Mouse (Mus musculus): ENCODE data around the gene Exoc4. TPM values are rescaled to one million over a fixed set of nuclear protein-coding genes. Genes with fewer than 3 reads are reported as not detected.

Exoc4 gene
- total and polyA plus RNA-seq, 3 experiments, result 31.2 to 46.4 (median 41.9) TPM

GRCm38 (mm10) chr6:33453810-33454209 is 204.9 kb downstream of the Exoc4 start:
- DNase-seq (ENCODE audit: extremely low read depth), result no peak
- no peak overlapping the region for H3K9ac ChIP-seq (ENCODE audit: insufficient read depth, low read depth)
- H3K4me1 ChIP-seq (ENCODE audit: control insufficient read depth in 1 of 2, insufficient read depth in 2 of 2), result peaks cover 0 to 3% of the 10 kb centered on the region in 2 experiments; a peak in 1 of 4 replicates
- in situ Hi-C loops (cut with MboI; ENCODE audit: low pct_ligation_motif_present, low pct_unique_long_range_greater_than_20kb, low sequenced_read_pairs) (no loop called here), dilution Hi-C loops (cut with MboI; ENCODE audit: extremely low pct_ligation_motif_present, extremely low pct_unique_long_range_greater_than_20kb, low sequenced_read_pairs) (no loop called here)
- no peaks in the 10 kb centered on the region for H3K79me2 ChIP-seq (replicated peaks; ENCODE audit: control insufficient read depth, extremely low read depth, insufficient read depth, poor library complexity, severe bottlenecking)
- no peaks in the 10 kb centered on the region for H3K27me3 ChIP-seq (replicated peaks)
- TF ChIP-seq KAT2A (IDR thresholded peaks at IDR 0.05; ENCODE audit: insufficient replicate concordance, low read length) (no peak), PAX5 (IDR thresholded peaks at IDR 0.05; ENCODE audit: low read length) (no peak), HCFC1 (IDR thresholded peaks at IDR 0.05; ENCODE audit: low read depth, low read length) (no peak), IRF4 (IDR thresholded peaks at IDR 0.05; ENCODE audit: low read depth, low read length) (no peak), SMC3 (IDR thresholded peaks at IDR 0.05; ENCODE audit: low read depth, low read length) (no peak), ZMIZ1 (IDR thresholded peaks at IDR 0.05; ENCODE audit: low read depth, low read length) (no peak), MYC (IDR thresholded peaks at IDR 0.05; ENCODE audit: low read depth, low read length) (no peak), TBP (conservative IDR thresholded peaks at IDR 0.05; ENCODE audit: low read depth, low read length) (no peak), USF2 (conservative IDR thresholded peaks at IDR 0.05; ENCODE audit: low read depth, low read length) (no peak), NRF1 (IDR thresholded peaks at IDR 0.05; ENCODE audit: low read depth, low read length) (no peak), MAX (IDR thresholded peaks at IDR 0.05; ENCODE audit: low read length) (no peak)
- no peaks in the 10 kb centered on the region for H3K9me3 ChIP-seq (replicated peaks; ENCODE audit: low read length)
- no peak overlapping the region for H3K27ac ChIP-seq (ENCODE audit: insufficient read depth, low read depth)
- H3K4me3 ChIP-seq (replicated peaks in 1 of 3; ENCODE audit: low read depth in 2 of 3, low read length in 2 of 3, poor library complexity in 1 of 3), result no peak overlapping the region
- H3K36me3 ChIP-seq (replicated peaks in 1 of 2; ENCODE audit: control insufficient read depth in 1 of 2, insufficient read depth in 1 of 2, low read length in 1 of 2), result peaks cover 0 to 2% of the 10 kb centered on the region in 2 experiments
- H3K4me2 ChIP-seq (ENCODE audit: insufficient read depth, low read depth, poor library complexity, severe bottlenecking), result no peak overlapping the region

- dilution Hi-C loops (cut with MboI; ENCODE audit: extremely low pct_ligation_motif_present, extremely low pct_unique_long_range_greater_than_20kb, low sequenced_read_pairs), result no loop called here
- TF ChIP-seq GABPA (IDR thresholded peaks at IDR 0.05; ENCODE audit: insufficient replicate concordance, low read depth, low read length) (no peak), KAT2A (IDR thresholded peaks at IDR 0.05; ENCODE audit: insufficient replicate concordance, low read length) (no peak), ETS1 (conservative IDR thresholded peaks at IDR 0.05; ENCODE audit: low read depth, low read length) (no peak), NELFE (IDR thresholded peaks at IDR 0.05; ENCODE audit: low read depth, low read length) (no peak), UBTF (IDR thresholded peaks at IDR 0.05; ENCODE audit: low read depth, low read length) (no peak), MAZ (IDR thresholded peaks at IDR 0.05; ENCODE audit: low read depth, low read length) (no peak), ZMIZ1 (IDR thresholded peaks at IDR 0.05; ENCODE audit: low read depth, low read length) (no peak), ELF1 (IDR thresholded peaks at IDR 0.05; ENCODE audit: low read depth, low read length) (no peak), BHLHE40 (IDR thresholded peaks at IDR 0.05; ENCODE audit: low read depth, low read length) (no peak), USF1 (IDR thresholded peaks at IDR 0.05; ENCODE audit: low read depth, low read length) (no peak), IRF4 (IDR thresholded peaks at IDR 0.05; ENCODE audit: low read depth, low read length) (no peak), RCOR1 (conservative IDR thresholded peaks at IDR 0.05; ENCODE audit: low read depth, low read length) (no peak), CHD1 (IDR thresholded peaks at IDR 0.05; ENCODE audit: low read depth, low read length) (no peak), CHD2 (IDR thresholded peaks at IDR 0.05; ENCODE audit: low read length) (no peak), PAX5 (IDR thresholded peaks at IDR 0.05; ENCODE audit: low read length) (no peak), TCF12 (IDR thresholded peaks at IDR 0.05; ENCODE audit: low read depth, low read length) (no peak), JUN (IDR thresholded peaks at IDR 0.05; ENCODE audit: insufficient read depth, low read depth, low read length) (no peak), POLR2AphosphoS2 (IDR thresholded peaks at IDR 0.05; ENCODE audit: low read depth, low read length) (no peak), MAX (IDR thresholded peaks at IDR 0.05; ENCODE audit: low read length) (no peak), MAFK (IDR thresholded peaks at IDR 0.05; ENCODE audit: insufficient replicate concordance, low read length) (no peak)
- Histone ChIP-seq H3K4me3 (replicated peaks in 1 of 3; ENCODE audit: low read depth in 2 of 3, low read length in 2 of 3, poor library complexity in 1 of 3) (no peak overlapping the region), H3K4me1 (ENCODE audit: control insufficient read depth in 1 of 2, insufficient read depth in 2 of 2) (peaks cover 0 to 3% of the 10 kb centered on the region in 2 experiments; a peak in 1 of 4 replicates), H3K9me3 (replicated peaks; ENCODE audit: low read length) (no peaks in the 10 kb centered on the region), H3K27me3 (replicated peaks) (no peaks in the 10 kb centered on the region), H3K79me2 (replicated peaks; ENCODE audit: control insufficient read depth, extremely low read depth, insufficient read depth, poor library complexity, severe bottlenecking) (no peaks in the 10 kb centered on the region), H3K9ac (ENCODE audit: insufficient read depth, low read depth) (no peak overlapping the region), H3K27ac (ENCODE audit: insufficient read depth, low read depth) (no peak overlapping the region), H3K4me2 (ENCODE audit: insufficient read depth, low read depth, poor library complexity, severe bottlenecking) (no peak overlapping the region), H3K36me3 (replicated peaks in 1 of 2; ENCODE audit: control insufficient read depth in 1 of 2, insufficient read depth in 1 of 2, low read length in 1 of 2) (peaks cover 0 to 2% of the 10 kb centered on the region in 2 experiments)
- no peak for DNase-seq (ENCODE audit: extremely low read depth)
- in situ Hi-C loops (cut with MboI; ENCODE audit: low pct_ligation_motif_present, low pct_unique_long_range_greater_than_20kb, low sequenced_read_pairs), result no loop called here
These were observed 205.5 kb downstream of the Exoc4 start for GRCm38 (mm10) chr6:33454354-33454753.
